Mouse (Mus musculus) megakaryocyte, embryonic 14.5 days (primary cell): ENCODE measurements around the gene Alox8.

Experiments
- FLI1 ChIP-seq: IDR thresholded peaks from 2 replicates; pipeline ENCODE4 v1.6.1; 2012; ENCODE audit warnings: low read length, inconsistent platforms, mixed read lengths
- GATA1 ChIP-seq: IDR thresholded peaks from 3 replicates; pipeline ENCODE4 v1.6.1; 2012; ENCODE audit warnings: mixed read lengths, low read length, inconsistent platforms, borderline replicate concordance

GRCm38 (mm10) chr11:69185031-69185430 lies 12.6 kb downstream of the Alox8 start:
- TF ChIP-seq FLI1 (no peak), GATA1 (no peak)
